Mouse (Mus musculus): ENCODE data around the gene Mrpl34.

Mrpl34 gene

GRCm38 (mm10) chr8:71469411-71469810, 4.7 kb downstream of the Mrpl34 start:
- in situ Hi-C loops (cut with MboI) = no loop called here

GRCm38 (mm10) chr8:71470146-71470912, 5.6 kb downstream of the Mrpl34 start:
- in situ Hi-C loops (cut with MboI) = no loop called here

- in situ Hi-C loops (cut with MboI) = no loop called here
Observed at GRCm38 (mm10) chr8:71470913-71471255, 6.1 kb downstream of the Mrpl34 start.

GRCm38 (mm10) chr8:71471861-71472260, 7.1 kb downstream of the Mrpl34 start:
- in situ Hi-C loops (cut with MboI) = no loop called here

GRCm38 (mm10) chr8:71472601-71473386, 8.0 kb downstream of the Mrpl34 start:
- in situ Hi-C loops (cut with MboI) = no loop called here

- in situ Hi-C loops (cut with MboI) = no loop called here
Observed at GRCm38 (mm10) chr8:71474344-71474743, 9.6 kb downstream of the Mrpl34 start.

- in situ Hi-C loops (cut with MboI) = no loop called here
Observed at GRCm38 (mm10) chr8:71474785-71475701, 10.3 kb downstream of the Mrpl34 start.

GRCm38 (mm10) chr8:71475702-71476075, 10.9 kb downstream of the Mrpl34 start:
- in situ Hi-C loops (cut with MboI) = no loop called here

- in situ Hi-C loops (cut with MboI) = no loop called here
Observed at GRCm38 (mm10) chr8:71476099-71476940, 11.6 kb downstream of the Mrpl34 start.

GRCm38 (mm10) chr8:71477196-71477845, 12.6 kb downstream of the Mrpl34 start:
- in situ Hi-C loops (cut with MboI) = no loop called here

- in situ Hi-C loops (cut with MboI) = no loop called here
Observed at GRCm38 (mm10) chr8:71478943-71479342, 14.2 kb downstream of the Mrpl34 start.

- in situ Hi-C loops (cut with MboI) = no loop called here
Observed at GRCm38 (mm10) chr8:71483932-71484331, 19.2 kb downstream of the Mrpl34 start.

GRCm38 (mm10) chr8:71484736-71485135, 20.0 kb downstream of the Mrpl34 start:
- in situ Hi-C loops (cut with MboI) = no loop called here

GRCm38 (mm10) chr8:71485142-71486135, 20.7 kb downstream of the Mrpl34 start, which contains the start of gene Ano8:
Gene Ano8 (minus strand): TSS chr8:71485963.
- in situ Hi-C loops (cut with MboI) = no loop called here

GRCm38 (mm10) chr8:71486136-71486529, 21.4 kb downstream of the Mrpl34 start:
- in situ Hi-C loops (cut with MboI) = no loop called here

- in situ Hi-C loops (cut with MboI) = no loop called here
Observed at GRCm38 (mm10) chr8:71487691-71488445, 23.1 kb downstream of the Mrpl34 start, which contains the start of gene Gtpbp3. Gene Gtpbp3 (plus strand): TSS chr8:71488103.

GRCm38 (mm10) chr8:71488454-71488853, 23.7 kb downstream of the Mrpl34 start:
- in situ Hi-C loops (cut with MboI) = no loop called here

- in situ Hi-C loops (cut with MboI) = no loop called here
Observed at GRCm38 (mm10) chr8:71495039-71495438, 30.3 kb downstream of the Mrpl34 start.

- in situ Hi-C loops (cut with MboI) = no loop called here
Observed at GRCm38 (mm10) chr8:71495811-71496210, 31.1 kb downstream of the Mrpl34 start.

Data from mature B cell (primary cell).